Mouse (Mus musculus) forebrain, postnatal 0 days (tissue): ENCODE measurements at regions not wholly inside any gene's neighbourhood (a gene's known extent, or its start where the extent isn't known, plus 50 kb on each side); places are given as distances from the start of the nearest gene placed in this dataset.

Experiments used
- ATAC-seq: fragments of 200-750 bp; cut with Nextera tagmentation; 2 replicates; pipeline ENCODE4 v1.8.0; 2017; ENCODE audit warnings: mild to moderate bottlenecking, moderate library complexity
- DNase-seq: peaks from one replicate; pipeline ENCODE4 v3.0.0-alpha.2; 2015
- H3K27ac ChIP-seq: fragments of 300-500 bp; sonication (generic); 2 replicates; pipeline ENCODE4 v1.5.1; 2014; ENCODE audit warnings: low read depth, mild to moderate bottlenecking, antibody characterized with exemption, low read length, moderate library complexity, mixed read lengths
- H3K27me3 ChIP-seq: fragments of 300-500 bp; sonication (generic); 2 replicates; pipeline ENCODE4 v1.6.1; 2014; ENCODE audit warnings: mild to moderate bottlenecking, low read length, mixed read lengths; ENCODE audit not compliant: insufficient read depth
- H3K36me3 ChIP-seq: fragments of 300-500 bp; sonication (generic); 2 replicates; pipeline ENCODE4 v1.6.1; 2014; ENCODE audit warnings: mild to moderate bottlenecking, moderate library complexity; ENCODE audit not compliant: insufficient read depth
- H3K4me1 ChIP-seq: fragments of 300-500 bp; sonication (generic); 2 replicates; pipeline ENCODE4 v1.6.1; 2014; ENCODE audit warnings: antibody characterized with exemption; ENCODE audit not compliant: insufficient read depth
- H3K4me2 ChIP-seq: fragments of 300-500 bp; sonication (generic); 2 replicates; pipeline ENCODE4 v1.6.1; 2014; ENCODE audit warnings: low read depth, mild to moderate bottlenecking, moderate library complexity
- H3K4me3 ChIP-seq: fragments of 300-500 bp; sonication (generic); 2 replicates; pipeline ENCODE4 v1.5.1; 2014; ENCODE audit warnings: low read depth, low read length, mixed read lengths
- H3K9ac ChIP-seq: fragments of 300-500 bp; sonication (generic); 2 replicates; pipeline ENCODE4 v1.6.1; 2014; ENCODE audit warnings: mild to moderate bottlenecking
- H3K9me3 ChIP-seq: fragments of 300-500 bp; sonication (generic); 2 replicates; pipeline ENCODE4 v1.6.1; 2016; ENCODE audit warnings: low read length
- CTCF ChIP-seq: sonication (generic); IDR thresholded peaks from 2 replicates; pipeline ENCODE4 v1.5.1; 2016; ENCODE audit warnings: antibody characterized with exemption, control low read depth, low read depth
- WGBS: fragments of 180-500 bp; shearing (Covaris S2); extraction: QIAGEN DNeasy Blood & Tissue Kit; methylation state at CpG from one replicate; pipeline ENCODE4 v1.1.7; 2014; 5-methylcytosine and 5-hydroxymethylcytosine counted together

DNA sequence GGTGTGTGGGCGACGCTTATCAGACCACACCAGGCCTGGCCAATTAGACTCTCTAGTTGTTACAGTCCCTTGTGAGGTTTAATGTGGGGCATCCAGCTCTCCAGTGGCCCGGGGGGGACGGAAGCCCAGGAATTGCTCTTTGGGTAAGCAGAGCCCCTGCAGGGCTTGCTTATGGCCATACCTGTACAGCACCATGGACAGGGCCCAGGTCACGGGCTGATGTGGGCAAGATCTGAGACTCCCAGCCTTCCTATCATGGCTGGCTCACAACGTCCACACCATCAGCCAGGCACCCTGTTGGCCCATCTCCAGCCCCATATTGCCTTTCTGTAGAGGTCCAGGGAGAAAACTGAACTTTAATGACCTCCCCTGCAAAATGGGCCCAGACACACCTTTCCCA, 111.7 kb upstream of the Unc5b start:
- H3K4me1 ChIP-seq, result no peaks in the 10 kb centered on the region
- no peak overlapping the region for H3K9ac ChIP-seq
- TF ChIP-seq CTCF, result no peak
- H3K4me2 ChIP-seq, result no peak overlapping the region
- no peak overlapping the region for H3K4me3 ChIP-seq
- no peak for ATAC-seq
- no peak overlapping the region for H3K27ac ChIP-seq
- H3K36me3 ChIP-seq, result no peaks in the 10 kb centered on the region
- no peaks in the 10 kb centered on the region for H3K9me3 ChIP-seq
- DNase-seq, result no peak
- H3K27me3 ChIP-seq, result no peaks in the 10 kb centered on the region
- 84% methylated on average over 6 of the region's 6 CpGs for WGBS

DNA sequence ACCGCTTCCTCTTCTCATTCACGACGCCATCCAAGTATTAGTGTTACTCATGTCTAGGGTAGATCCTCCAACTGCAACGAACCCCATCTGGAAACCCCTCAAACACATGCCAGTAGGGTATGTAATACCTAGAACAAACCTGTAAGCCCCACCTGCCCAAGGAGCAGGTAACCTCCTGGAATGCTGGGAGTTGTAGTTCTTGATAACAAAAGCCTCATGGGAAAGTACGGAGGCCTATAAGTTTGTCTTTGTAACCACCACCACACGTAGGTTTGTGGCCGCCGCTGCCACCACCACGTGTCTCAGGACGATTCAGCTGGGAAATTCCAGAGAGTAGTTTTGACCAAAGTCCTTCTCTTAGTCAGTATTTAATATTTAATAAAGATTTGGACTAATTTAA, 107.4 kb upstream of the Unc5b start:
- Histone ChIP-seq H3K4me1 (no peaks in the 10 kb centered on the region), H3K9ac (no peak overlapping the region), H3K4me2 (no peak overlapping the region), H3K36me3 (no peaks in the 10 kb centered on the region), H3K9me3 (no peaks in the 10 kb centered on the region), H3K4me3 (no peak overlapping the region), H3K27ac (no peak overlapping the region), H3K27me3 (no peaks in the 10 kb centered on the region)
- no peak for ATAC-seq
- no peak for TF ChIP-seq CTCF
- WGBS, result 95% methylated on average over 10 of the region's 10 CpGs
- DNase-seq, result no peak

DNA sequence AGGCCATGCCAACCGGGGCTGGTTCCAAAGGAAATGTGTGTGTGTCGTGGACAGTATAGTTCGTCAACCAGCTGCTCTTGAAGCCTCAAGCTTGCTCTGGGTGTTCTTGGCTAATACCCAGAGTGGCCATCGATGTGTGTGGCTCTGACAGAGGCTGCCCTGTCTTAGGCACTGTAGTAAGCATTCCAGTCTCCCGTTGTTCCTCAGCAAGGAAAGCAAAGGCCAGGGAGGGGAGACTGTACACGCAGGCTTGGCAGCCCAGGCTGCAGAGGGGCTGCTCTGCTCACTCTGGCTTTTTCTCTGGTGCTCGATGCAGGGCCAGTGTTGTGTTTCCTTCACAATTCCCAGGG, 106.1 kb upstream of the Unc5b start:
- H3K36me3 ChIP-seq, result no peaks in the 10 kb centered on the region
- no peak overlapping the region for H3K4me3 ChIP-seq
- 34% methylated on average over 7 of the region's 7 CpGs for WGBS
- no peak overlapping the region for H3K27ac ChIP-seq
- H3K27me3 ChIP-seq, result no peaks in the 10 kb centered on the region
- H3K9ac ChIP-seq, result no peak overlapping the region
- H3K4me1 ChIP-seq, result no peaks in the 10 kb centered on the region
- ATAC-seq (peak; percentile 33; the same call in 1 of the 2 replicates), DNase-seq (no peak)
- H3K4me2 ChIP-seq, result no peak overlapping the region
- no peaks in the 10 kb centered on the region for H3K9me3 ChIP-seq
- no peak for TF ChIP-seq CTCF

DNA sequence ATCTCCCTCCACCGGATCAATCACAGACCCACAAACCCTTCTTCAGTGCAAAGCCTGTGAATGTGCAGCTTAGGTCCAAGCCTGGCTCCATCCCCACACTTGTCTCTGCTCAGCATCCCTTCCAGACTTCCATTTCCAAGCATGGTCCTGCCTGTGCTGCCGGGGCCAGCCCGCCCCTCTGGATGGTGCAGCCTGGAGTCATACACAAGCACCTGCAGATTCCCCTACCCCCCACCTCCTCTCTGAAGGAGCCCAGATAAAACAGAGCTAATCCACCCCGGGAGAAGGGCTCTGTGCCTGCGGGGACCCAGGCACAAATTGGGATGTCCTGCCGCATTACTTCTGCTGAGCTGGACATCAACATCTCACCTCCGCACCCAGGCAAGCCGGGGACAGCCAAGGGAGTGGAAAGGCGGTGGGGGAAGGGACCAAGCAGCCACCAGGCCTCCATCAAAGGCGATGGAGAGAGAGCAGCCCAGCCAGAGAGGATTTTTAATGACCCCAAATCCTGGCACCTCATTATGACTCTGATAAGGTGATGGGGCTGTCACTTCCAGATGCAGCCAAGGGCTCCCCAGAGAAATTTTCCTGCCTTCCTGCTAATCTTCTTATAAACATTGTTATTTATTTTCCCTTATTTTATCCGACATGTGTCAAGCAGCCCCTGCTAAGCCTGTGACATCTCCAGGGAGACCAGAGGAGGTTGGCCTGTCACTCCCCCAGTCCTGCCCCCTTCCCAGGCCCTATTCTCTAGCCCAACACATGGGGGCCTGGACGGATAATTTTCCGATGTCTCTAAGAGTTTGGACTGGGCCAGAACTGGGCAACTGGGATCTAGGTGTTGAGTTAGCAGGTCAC, 105.5 kb upstream of the Unc5b start:
- Histone ChIP-seq H3K9me3 (no peaks in the 10 kb centered on the region), H3K4me2 (no peak overlapping the region), H3K27me3 (no peaks in the 10 kb centered on the region), H3K9ac (no peak overlapping the region), H3K27ac (no peak overlapping the region), H3K36me3 (no peaks in the 10 kb centered on the region), H3K4me3 (no peak overlapping the region), H3K4me1 (no peaks in the 10 kb centered on the region)
- no peak for TF ChIP-seq CTCF
- DNase-seq (no peak), ATAC-seq (peak; percentile 35; the same call in 1 of the 2 replicates)
- 14% methylated on average over 13 of the region's 13 CpGs for WGBS

DNA sequence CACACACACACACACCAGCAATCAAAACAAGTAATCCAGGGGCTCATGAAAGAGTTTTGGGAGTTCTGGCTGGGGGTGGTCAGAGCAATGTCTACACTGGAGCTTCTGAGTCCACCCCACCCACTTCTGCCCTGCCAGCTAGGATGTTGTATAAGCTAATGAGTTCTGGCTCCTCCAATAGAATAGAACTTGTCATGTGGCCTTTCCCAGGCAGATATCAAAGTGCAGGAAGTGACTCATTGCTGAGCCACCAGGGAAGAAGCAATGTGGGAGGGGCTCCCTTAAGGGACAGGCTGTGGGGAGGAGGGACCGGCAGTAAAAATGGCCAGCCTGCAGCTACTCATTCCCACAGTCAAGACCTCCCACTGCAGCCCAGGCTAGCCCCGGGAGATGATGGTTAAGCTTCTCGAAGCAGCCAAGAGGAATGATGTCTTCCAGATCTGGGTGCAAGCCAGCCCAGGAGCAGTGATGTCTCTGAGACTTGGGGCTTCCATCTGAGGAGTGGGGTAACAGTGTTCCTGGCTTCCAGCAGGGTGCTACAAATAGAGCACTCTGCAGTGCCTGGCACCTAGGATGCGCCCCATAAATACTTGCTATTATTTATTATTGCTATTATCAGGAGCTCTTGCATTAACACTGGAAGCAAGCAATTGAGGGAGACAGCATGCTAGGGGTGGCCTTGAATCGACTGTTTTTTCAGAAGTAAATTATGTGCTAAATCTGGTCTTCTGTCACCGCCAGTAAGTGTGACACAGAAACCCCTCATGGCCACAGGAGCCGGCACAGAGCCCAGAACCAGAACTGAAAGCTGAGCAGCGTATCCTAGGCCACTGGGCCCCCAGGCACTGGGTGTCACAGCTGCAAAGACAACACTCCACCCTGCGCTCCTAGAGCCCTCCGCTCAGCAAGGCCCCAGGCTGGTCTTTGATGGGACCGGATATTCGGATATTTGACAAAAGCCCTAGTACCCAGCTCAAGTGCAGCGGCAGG, 103.2 kb upstream of the Unc5b start:
- Histone ChIP-seq H3K36me3 (no peaks in the 10 kb centered on the region), H3K4me3 (no peak overlapping the region), H3K9ac (no peak overlapping the region), H3K27ac (no peak overlapping the region), H3K4me2 (no peak overlapping the region), H3K4me1 (no peaks in the 10 kb centered on the region), H3K9me3 (no peaks in the 10 kb centered on the region), H3K27me3 (no peaks in the 10 kb centered on the region)
- 58% methylated on average over 13 of the region's 13 CpGs for WGBS
- TF ChIP-seq CTCF, result no peak
- ATAC-seq (peak; percentile 39; the same call in 1 of the 2 replicates), DNase-seq (no peak)

DNA sequence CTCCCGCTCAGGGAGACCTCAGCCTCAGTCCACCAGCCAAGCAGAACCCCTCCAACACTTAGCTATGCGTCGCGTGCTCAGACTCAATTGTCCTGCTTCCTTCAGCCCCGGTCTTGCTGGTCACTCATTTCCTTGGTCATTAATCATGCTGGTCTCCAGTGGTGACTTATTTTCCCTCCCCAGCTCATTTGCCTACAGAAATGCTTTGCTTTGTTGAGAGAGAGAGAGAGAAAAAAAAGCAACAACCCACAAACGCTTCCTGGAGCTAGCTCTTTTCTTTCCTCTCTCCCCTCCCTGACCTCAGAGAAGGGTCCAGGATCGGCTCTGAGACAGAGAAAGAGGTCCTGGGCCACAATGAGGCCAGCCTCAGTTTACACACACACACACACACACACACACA, 102.5 kb upstream of the Unc5b start:
- H3K4me3 ChIP-seq, result no peak overlapping the region
- H3K4me1 ChIP-seq, result no peaks in the 10 kb centered on the region
- DNase-seq, result no peak
- H3K9me3 ChIP-seq, result no peaks in the 10 kb centered on the region
- no peaks in the 10 kb centered on the region for H3K27me3 ChIP-seq
- 40% methylated on average over 7 of the region's 7 CpGs for WGBS
- H3K27ac ChIP-seq, result no peak overlapping the region
- no peak for ATAC-seq
- H3K4me2 ChIP-seq, result no peak overlapping the region
- TF ChIP-seq CTCF, result no peak
- no peak overlapping the region for H3K9ac ChIP-seq
- no peaks in the 10 kb centered on the region for H3K36me3 ChIP-seq

DNA sequence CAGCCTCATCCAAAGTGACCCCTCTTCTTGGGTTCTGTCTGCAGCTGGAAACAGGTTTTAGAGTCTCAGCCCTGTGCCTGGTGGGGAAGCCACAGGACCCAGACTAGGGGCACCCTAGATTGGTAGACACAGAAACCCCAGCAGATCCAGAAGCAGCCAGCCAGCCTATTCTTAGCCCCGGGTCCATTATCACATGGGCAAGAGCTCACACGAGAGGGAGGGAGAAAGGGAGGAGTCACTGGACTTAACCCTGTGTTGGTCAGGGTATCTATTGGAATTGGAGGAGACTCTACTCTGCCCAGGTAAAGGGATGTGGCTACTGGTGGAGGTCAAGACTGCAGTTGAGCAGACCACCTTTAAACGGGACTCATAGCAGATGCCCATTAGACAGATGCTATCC, 101.5 kb upstream of the Unc5b start:
- 37% methylated on average over 3 of the region's 3 CpGs for WGBS
- no peaks in the 10 kb centered on the region for H3K4me1 ChIP-seq

More for the DNA sequence above, 101.5 kb upstream of the Unc5b start:
- DNase-seq (no peak), ATAC-seq (no peak)
- Histone ChIP-seq H3K4me3 (no peak overlapping the region), H3K27me3 (no peaks in the 10 kb centered on the region), H3K27ac (no peak overlapping the region), H3K4me2 (no peak overlapping the region), H3K36me3 (no peaks in the 10 kb centered on the region), H3K9ac (no peak overlapping the region), H3K9me3 (no peaks in the 10 kb centered on the region)
- TF ChIP-seq CTCF, result no peak
